ENCODE assay signal across 8 mouse cellular contexts in genomic region chr1:75477264-75477965, GRCm38 (mm10). TPM values are rescaled to one million over a fixed set of nuclear protein-coding genes. Genes with fewer than 3 reads are reported as not detected.
DNase-seq lines count a peak whose midpoint lies in the region; ATAC-seq and TF ChIP-seq lines count a peak whose summit lies in the region.

No protein-coding gene starts in this region.

- H3K36me3 ChIP-seq in kidney, adult 2 months (ENCODE audit: control insufficient read depth, insufficient read depth, low read length) = no peaks in the 10 kb centered on the region
- peaks cover 40% of the 10 kb centered on the region for H3K36me3 ChIP-seq in limb, embryonic 15.5 days
- peaks cover 42% of the 10 kb centered on the region for H3K36me3 ChIP-seq in midbrain, postnatal 0 days (ENCODE audit: insufficient read depth, low read length)

- no peaks in the 10 kb centered on the region for H3K27me3 ChIP-seq in kidney, adult 2 months (replicated peaks; ENCODE audit: control insufficient read depth, insufficient read depth, low read length)
- peaks cover 30% of the 10 kb centered on the region for H3K27me3 ChIP-seq in limb, embryonic 15.5 days
- H3K27me3 ChIP-seq in midbrain, postnatal 0 days (ENCODE audit: insufficient read depth, low read length) = no peaks in the 10 kb centered on the region

- peaks cover 8% of the 10 kb centered on the region; the same call in 1 of the 2 replicates for H3K4me1 ChIP-seq in kidney, adult 2 months (ENCODE audit: control insufficient read depth, insufficient read depth, low read length)
- peaks cover 44% of the 10 kb centered on the region for H3K4me1 ChIP-seq in limb, embryonic 15.5 days
- H3K4me1 ChIP-seq in midbrain, postnatal 0 days (ENCODE audit: insufficient read depth, low read length) = 0 out of 2 replicates have a peak, but pooled peaks cover 3% of the 10 kb centered on the region

- peak overlapping the region; percentile 0; the same call in 1 of the 2 replicates for H3K4me3 ChIP-seq in kidney, adult 2 months (ENCODE audit: insufficient read depth, low read depth, low read length)
- H3K4me3 ChIP-seq in limb, embryonic 15.5 days = peak overlapping the region; percentile 86
- peak overlapping the region; percentile 89; the same call in 1 of the 2 replicates for H3K4me3 ChIP-seq in midbrain, postnatal 0 days (ENCODE audit: low read depth, low read length)

- peak; percentile 65 for TF ChIP-seq CTCF in kidney, adult 2 months (conservative IDR thresholded peaks at IDR 0.05; ENCODE audit: insufficient read depth, insufficient read length, low read depth, low read length)
- peak; percentile 85 for TF ChIP-seq CTCF in midbrain, postnatal 0 days (IDR thresholded peaks at IDR 0.05)

- no peak for ATAC-seq in limb, embryonic 15.5 days (ENCODE audit: insufficient number of reproducible peaks, low FRiP score, low TSS enrichment, low read depth)
- no peak; the same call in 1 of the 2 replicates for ATAC-seq in midbrain, postnatal 0 days (ENCODE audit: low FRiP score)

- 13% methylated on average over 35 of the region's 35 CpGs for WGBS in kidney, adult 2 months
- 14% methylated on average over 35 of the region's 35 CpGs for WGBS in limb, embryonic 15.5 days
- 7% methylated on average over 35 of the region's 35 CpGs for WGBS in midbrain, postnatal 0 days

- peak; percentile 83 for DNase-seq in layer of hippocampus, adult 11-12 months (ENCODE audit: low spot score)
- no peak for DNase-seq in layer of hippocampus, adult 9-10 months (ENCODE audit: low spot score)
- DNase-seq in embryo, embryonic 10.5 days (ENCODE audit: low spot score) = peak; percentile 86
- peak; percentile 61 to 79 for DNase-seq in gastrocnemius, postnatal 4 days (ENCODE audit: low spot score in 2 of 2)
- DNase-seq in kidney, adult 2 months = peak; percentile 92
- DNase-seq in midbrain, postnatal 0 days (ENCODE audit: low spot score) = peak; percentile 86
- peak; percentile 75 to 85 for DNase-seq in spleen, postnatal 10 days (ENCODE audit: low spot score in 2 of 2)

- TF ChIP-seq POLR2A in kidney, adult 2 months (IDR thresholded peaks at IDR 0.05; ENCODE audit: low read depth, low read length) = no peak

- no peak overlapping the region for H3K27ac ChIP-seq in kidney, adult 2 months (ENCODE audit: insufficient read depth, low read depth, low read length)
- H3K27ac ChIP-seq in limb, embryonic 15.5 days = no peak overlapping the region
- no peak overlapping the region for H3K27ac ChIP-seq in midbrain, postnatal 0 days (ENCODE audit: low read depth, low read length)

- peak overlapping the region; percentile 81 for H3K4me2 ChIP-seq in limb, embryonic 15.5 days
- H3K4me2 ChIP-seq in midbrain, postnatal 0 days (ENCODE audit: low read depth, low read length, poor library complexity, severe bottlenecking) = peak overlapping the region; percentile 85

- no peaks in the 10 kb centered on the region for H3K9me3 ChIP-seq in limb, embryonic 15.5 days
- H3K9me3 ChIP-seq in midbrain, postnatal 0 days (ENCODE audit: low read length) = no peaks in the 10 kb centered on the region

- no peak overlapping the region for H3K9ac ChIP-seq in limb, embryonic 15.5 days
- H3K9ac ChIP-seq in midbrain, postnatal 0 days (replicated peaks; ENCODE audit: low read length, poor library complexity, severe bottlenecking) = 0 out of 2 replicates have a peak overlapping the region, but pooled peaks have one; percentile 19

RNA-seq across cellular contexts. Expression of gene Chpf, which starts 1.7 kb away (rescaled TPM):
- total RNA-seq in gastrocnemius, postnatal 4 days (2021) = 10 to 100 TPM; 47.6 to 51.6 TPM
- 31.6 and 51.9 TPM in 2 replicates for polyA plus RNA-seq in kidney, adult 2 months (2012; rRNA removed)
- polyA plus RNA-seq in limb, embryonic 15.5 days (2015; fragmentation: Nextera tagmentation; extraction: Ambion mirVana) = 51.7 and 58.8 TPM in 2 replicates
- total RNA-seq in midbrain, postnatal 0 days (2014; rRNA removed) = 125 and 132 TPM in 2 replicates
- polyA plus RNA-seq in midbrain, postnatal 0 days (2015; fragmentation: Nextera tagmentation; extraction: Ambion mirVana) = 60.0 and 60.8 TPM in 2 replicates

RNA-seq across cellular contexts. Expression of gene Tmem198, which starts 1.9 kb away (rescaled TPM):
- under 1 TPM; 0.78 to 0.93 TPM for total RNA-seq in gastrocnemius, postnatal 4 days (2021)
- polyA plus RNA-seq in kidney, adult 2 months (2012; rRNA removed) = 1.3 and 1.8 TPM in 2 replicates
- 0.74 and 0.79 TPM in 2 replicates for polyA plus RNA-seq in limb, embryonic 15.5 days (2015; fragmentation: Nextera tagmentation; extraction: Ambion mirVana)
- 52.4 and 57.8 TPM in 2 replicates for total RNA-seq in midbrain, postnatal 0 days (2014; rRNA removed)
- polyA plus RNA-seq in midbrain, postnatal 0 days (2015; fragmentation: Nextera tagmentation; extraction: Ambion mirVana) = 49.4 and 50.4 TPM in 2 replicates

RNA-seq across cellular contexts. Expression of gene Asic4, which starts 27.2 kb away (rescaled TPM):
- under 1 TPM in 1 of 2 experiments, not detected in 1; 0.13 TPM for total RNA-seq in gastrocnemius, postnatal 4 days (2021)
- polyA plus RNA-seq in kidney, adult 2 months (2012; rRNA removed) = 0.05 and 0.08 TPM in 2 replicates
- 0.14 TPM in 2 replicates for polyA plus RNA-seq in limb, embryonic 15.5 days (2015; fragmentation: Nextera tagmentation; extraction: Ambion mirVana)
- 180 and 188 TPM in 2 replicates for total RNA-seq in midbrain, postnatal 0 days (2014; rRNA removed)
- polyA plus RNA-seq in midbrain, postnatal 0 days (2015; fragmentation: Nextera tagmentation; extraction: Ambion mirVana) = 54.8 and 60.0 TPM in 2 replicates

RNA-seq across cellular contexts. Expression of gene Obsl1, which starts 28.8 kb away (rescaled TPM):
- total RNA-seq in gastrocnemius, postnatal 4 days (2021) = 100 to 1,000 TPM; 203 to 213 TPM
- 6.4 and 8.9 TPM in 2 replicates for polyA plus RNA-seq in kidney, adult 2 months (2012; rRNA removed)
- 83.7 and 90.9 TPM in 2 replicates for polyA plus RNA-seq in limb, embryonic 15.5 days (2015; fragmentation: Nextera tagmentation; extraction: Ambion mirVana)
- 40.7 and 45.9 TPM in 2 replicates for total RNA-seq in midbrain, postnatal 0 days (2014; rRNA removed)
- 24.2 TPM in 2 replicates for polyA plus RNA-seq in midbrain, postnatal 0 days (2015; fragmentation: Nextera tagmentation; extraction: Ambion mirVana)

RNA-seq across cellular contexts. Expression of gene Inha, which starts 29.5 kb away (rescaled TPM):
- total RNA-seq in gastrocnemius, postnatal 4 days (2021) = 10 to 100 TPM; 13.4 to 15.1 TPM
- 3.9 and 6.5 TPM in 2 replicates for polyA plus RNA-seq in kidney, adult 2 months (2012; rRNA removed)
- polyA plus RNA-seq in limb, embryonic 15.5 days (2015; fragmentation: Nextera tagmentation; extraction: Ambion mirVana) = 11.2 and 12.2 TPM in 2 replicates
- 30.9 and 33.3 TPM in 2 replicates for total RNA-seq in midbrain, postnatal 0 days (2014; rRNA removed)
- 22.5 and 23.2 TPM in 2 replicates for polyA plus RNA-seq in midbrain, postnatal 0 days (2015; fragmentation: Nextera tagmentation; extraction: Ambion mirVana)

Comparison
In these comparisons a context has a peak if more than half of its experiments do, and no peak if none do; other contexts are left out.
1. H3K4me3 ChIP-seq: peak in every context shown above with its lines; median percentile 89 in midbrain, postnatal 0 days; 86 in limb, embryonic 15.5 days; 0 in kidney, adult 2 months.
2. RNA of gene Tmem198, which starts 1.9 kb away (polyA plus RNA-seq): 49.4 to 50.4 TPM in midbrain, postnatal 0 days; 1.3 to 1.8 TPM in kidney, adult 2 months and 0.74 to 0.79 TPM in limb, embryonic 15.5 days; every median in the first group is over 10 times any median in the second.
3. RNA of gene Asic4, which starts 27.2 kb away (polyA plus RNA-seq): 54.8 to 60.0 TPM in midbrain, postnatal 0 days; 0.14 TPM in limb, embryonic 15.5 days and 0.05 to 0.08 TPM in kidney, adult 2 months; every median in the first group is over 10 times any median in the second.